Mouse (Mus musculus) layer of hippocampus, adult 2 months (tissue): ENCODE results near the gene Pfn1. TPM values are rescaled to one million over a fixed set of nuclear protein-coding genes. Genes with fewer than 3 reads are reported as not detected.

Experiments used
- DNase-seq, 2 experiments: peaks; one replicate each; pipeline ENCODE4 v3.0.0; 2022; ENCODE audit warnings: low spot score in 2 of 2
- H3K27ac ChIP-seq: fragments of 200-600 bp; 2 replicates; pipeline ENCODE4 v1.8.1; 2022
- H3K4me3 ChIP-seq: fragments of 200-600 bp; 2 replicates; pipeline ENCODE4 v1.8.1; 2022; ENCODE audit warnings: mild to moderate bottlenecking
- CTCF ChIP-seq: fragments of 200-600 bp; conservative IDR thresholded peaks from 2 replicates; pipeline ENCODE4 v1.8.1; 2022; ENCODE audit warnings: antibody characterized with exemption, mild to moderate bottlenecking, moderate library complexity
- total RNA-seq, 2 experiments: library from RNA; stranded (reverse); gene quantifications; 2 replicates each; pipeline ENCODE4 v1.2.3; 2021

The Pfn1 gene
- total RNA-seq, 2 experiments from 2014 or later, result 333 to 349 TPM

DNA sequence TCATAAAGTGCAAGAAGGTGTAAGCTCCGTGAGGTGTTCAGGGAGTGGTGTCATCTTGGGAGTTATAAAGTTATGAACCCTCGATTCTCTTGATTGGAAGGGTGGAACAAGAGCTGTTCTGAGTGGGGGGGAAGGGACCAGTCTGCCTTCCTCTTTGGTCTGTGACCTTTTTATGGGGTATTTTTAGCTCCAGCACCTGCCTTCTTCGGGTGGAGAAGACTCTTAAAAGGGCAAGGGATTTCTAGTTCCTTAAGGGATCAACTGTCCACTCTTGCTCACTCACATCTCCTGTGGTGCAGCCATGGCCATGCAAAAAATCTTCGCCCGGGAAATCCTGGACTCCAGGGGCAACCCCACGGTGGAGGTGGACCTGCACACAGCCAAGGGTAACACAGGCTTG lies 3.1 kb upstream of the Pfn1 start:
- Histone ChIP-seq H3K27ac (no peak overlapping the region), H3K4me3 (no peak overlapping the region)
- DNase-seq, result no peak
- TF ChIP-seq CTCF, result no peak

DNA sequence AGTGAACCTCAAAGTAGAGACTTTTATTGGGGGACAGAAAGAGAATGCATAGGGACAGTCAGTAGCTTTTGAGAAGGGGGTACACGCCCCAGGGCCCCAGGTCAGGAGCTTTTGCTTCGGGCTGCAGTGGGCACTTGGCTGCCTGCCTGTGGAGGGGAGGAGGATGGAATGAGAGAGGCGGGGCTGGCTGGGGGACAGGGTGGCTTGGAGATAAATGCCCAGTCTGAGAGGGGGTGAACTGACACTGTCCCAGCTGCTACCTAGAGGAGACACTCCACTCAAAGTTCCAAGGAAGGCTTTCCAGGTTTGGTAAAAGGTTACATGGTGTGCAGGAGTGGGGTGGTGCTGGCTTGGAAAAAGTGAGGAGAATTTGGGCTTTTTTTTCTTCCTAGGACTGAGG lies 2.5 kb upstream of the Pfn1 start, which contains the start of gene Eno3:
TSS of gene Eno3 (plus strand) at position 239 of the 400 bp plus-strand sequence.
- no peak for TF ChIP-seq CTCF
- DNase-seq, result no peak
- Histone ChIP-seq H3K27ac (peak within 1 kb of the TSS; percentile 98), H3K4me3 (peak within 1 kb of the TSS; percentile 100)

DNA sequence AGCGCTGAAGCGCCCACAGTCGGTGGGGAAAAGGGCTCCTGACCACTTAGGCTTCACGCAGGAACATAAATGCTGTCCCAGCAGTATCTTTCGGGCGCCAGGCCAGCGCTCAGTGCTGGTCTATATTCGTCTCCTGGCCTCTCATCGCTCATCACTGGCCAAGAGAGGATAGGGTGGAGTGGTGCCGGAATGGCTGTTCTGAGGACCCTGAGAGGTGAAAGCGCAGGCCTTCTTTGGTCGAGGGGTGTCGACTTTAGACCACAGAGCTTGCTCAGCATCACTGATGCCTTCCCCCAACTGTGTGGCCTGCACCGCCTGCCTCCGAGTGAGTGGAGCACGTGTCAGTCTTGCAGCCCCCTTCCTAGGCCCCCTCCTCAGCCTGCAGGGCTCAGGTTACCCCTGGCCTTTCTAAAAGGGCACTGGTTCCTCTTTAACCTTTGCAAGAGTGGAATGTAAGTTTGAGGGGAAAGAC lies 2.0 kb upstream of the Pfn1 start:
- DNase-seq, result no peak
- H3K27ac ChIP-seq, result peak overlapping the region; percentile 98; the same call in 1 of the 2 replicates
- no peak for TF ChIP-seq CTCF
- H3K4me3 ChIP-seq, result peak overlapping the region; percentile 100

DNA sequence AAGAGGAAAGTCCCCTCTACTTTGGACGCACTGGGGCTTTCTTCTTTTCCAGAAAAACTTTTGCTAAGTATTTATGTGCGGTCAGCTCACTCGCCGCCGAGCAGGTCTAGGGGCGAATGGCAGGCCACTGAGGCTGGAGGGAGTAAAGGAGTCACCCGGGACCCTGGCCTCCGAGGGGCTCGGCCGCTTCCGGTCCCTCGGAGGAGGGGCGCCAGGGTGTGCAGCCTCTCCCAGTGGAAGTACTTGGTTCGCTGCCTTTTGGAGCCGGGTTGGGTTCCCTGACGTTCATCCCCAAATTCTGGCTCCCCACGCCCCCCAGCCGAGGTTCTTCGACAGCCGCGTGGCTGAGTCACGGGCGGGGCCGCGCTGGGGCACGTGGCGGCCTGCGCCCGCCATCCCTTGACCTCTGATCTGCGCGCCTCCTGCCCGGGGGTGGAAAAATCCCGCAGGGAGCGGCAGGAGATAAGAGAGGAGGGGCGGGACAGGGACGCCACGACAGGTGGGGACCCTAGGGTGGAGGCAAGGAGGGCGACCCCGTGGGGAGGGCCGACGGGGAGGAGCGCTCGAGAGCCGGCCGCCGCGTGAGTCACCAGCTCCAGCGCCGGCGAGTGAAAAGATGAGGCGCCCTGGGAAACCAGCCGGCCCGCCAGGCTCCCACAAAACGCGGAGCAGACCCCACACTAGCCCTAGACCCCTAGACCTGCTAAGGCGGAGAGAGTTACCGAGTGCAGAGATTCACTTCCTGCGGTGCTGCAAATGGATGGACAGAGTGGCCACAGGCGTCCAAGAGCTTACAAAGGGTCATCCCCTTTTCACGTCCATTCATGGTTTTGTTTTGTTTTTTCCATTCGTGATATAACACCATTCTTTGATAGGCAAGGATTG lies 1.4 kb upstream of the Pfn1 start:
- peak overlapping the region; percentile 98 for H3K27ac ChIP-seq
- DNase-seq, result no peak
- peak overlapping the region; percentile 100 for H3K4me3 ChIP-seq
- no peak for TF ChIP-seq CTCF

DNA sequence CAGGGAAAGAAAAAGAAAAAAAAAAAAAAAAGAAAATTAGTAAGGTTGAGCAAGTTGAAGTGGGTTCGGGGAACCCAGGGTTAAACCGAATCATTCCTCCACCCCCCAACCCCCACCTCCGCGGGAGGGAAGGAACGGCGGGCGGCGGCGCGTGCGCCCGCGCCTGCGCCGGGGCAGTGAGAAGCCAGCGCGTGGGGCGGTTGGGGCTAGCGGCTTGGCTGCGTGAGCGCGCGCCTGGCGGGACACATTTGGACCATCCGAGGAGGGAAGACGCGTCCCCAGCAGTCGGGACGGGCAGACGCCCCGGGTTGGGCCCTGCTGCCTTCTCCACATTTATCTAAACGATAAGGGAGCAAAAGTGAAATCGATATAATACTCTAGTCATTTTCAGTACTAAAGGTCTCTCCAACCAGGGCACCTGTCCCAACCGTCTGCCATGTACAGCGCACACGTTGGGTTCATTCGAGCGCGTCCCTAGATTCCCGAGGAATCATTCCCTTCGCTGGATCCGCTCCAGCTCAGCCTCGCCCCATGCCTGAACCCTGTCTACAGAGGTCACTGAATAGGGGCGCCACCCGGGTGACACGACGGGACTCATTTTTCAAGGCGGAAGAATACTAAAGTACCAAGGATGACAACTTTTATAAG lies 603 bp upstream of the Pfn1 start:
- no peak for TF ChIP-seq CTCF
- Histone ChIP-seq H3K4me3 (peak overlapping the region; percentile 100), H3K27ac (peak overlapping the region; percentile 98)
- DNase-seq, result peak in 1 of 2 experiments; percentile 74

DNA sequence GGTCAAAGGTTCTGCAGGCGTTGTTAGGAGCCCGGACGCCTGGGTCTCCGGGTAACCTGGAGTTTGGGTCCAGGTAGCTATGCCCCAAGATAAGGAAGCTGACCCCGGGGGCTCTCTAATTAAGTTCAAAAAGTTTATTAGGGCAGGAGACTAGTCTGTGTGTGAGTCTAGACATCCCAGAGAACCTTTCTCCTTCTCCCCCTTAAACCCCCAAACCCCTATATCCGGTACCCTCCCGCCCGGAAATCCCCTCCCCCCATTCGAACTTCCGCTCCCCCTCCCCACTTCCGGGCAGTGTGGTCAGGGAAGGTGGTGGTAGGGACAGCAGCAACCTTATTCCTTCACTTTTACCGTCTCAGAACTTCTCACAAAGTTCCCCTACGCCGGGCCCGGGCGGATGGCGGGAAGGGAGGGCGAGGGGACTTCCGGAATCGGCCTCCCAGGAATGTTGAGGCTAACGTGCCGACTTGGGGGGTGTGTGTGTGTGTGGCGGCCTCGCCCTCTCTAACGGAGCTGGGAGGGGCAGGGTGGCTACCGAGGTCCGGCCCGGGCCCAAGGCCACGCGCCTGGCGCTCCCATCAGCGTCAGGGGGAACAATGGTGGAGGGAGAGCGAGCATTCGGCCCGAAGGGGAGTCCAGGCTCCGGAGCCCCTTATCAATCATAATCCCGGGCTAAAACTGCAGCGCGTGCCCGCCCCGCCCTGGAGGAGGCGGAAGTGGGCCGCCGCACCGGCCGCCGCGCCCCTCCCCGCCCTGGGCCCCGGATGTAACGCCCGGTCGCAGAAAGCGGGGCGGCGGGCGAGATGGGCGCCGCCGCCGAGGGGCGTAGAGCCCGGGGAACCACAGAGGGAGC lies 873 bp downstream of the Pfn1 start:
- no peak for TF ChIP-seq CTCF
- DNase-seq, result peak in 1 of 2 experiments; percentile 50
- Histone ChIP-seq H3K4me3 (peak overlapping the region; percentile 100), H3K27ac (peak overlapping the region; percentile 98)

DNA sequence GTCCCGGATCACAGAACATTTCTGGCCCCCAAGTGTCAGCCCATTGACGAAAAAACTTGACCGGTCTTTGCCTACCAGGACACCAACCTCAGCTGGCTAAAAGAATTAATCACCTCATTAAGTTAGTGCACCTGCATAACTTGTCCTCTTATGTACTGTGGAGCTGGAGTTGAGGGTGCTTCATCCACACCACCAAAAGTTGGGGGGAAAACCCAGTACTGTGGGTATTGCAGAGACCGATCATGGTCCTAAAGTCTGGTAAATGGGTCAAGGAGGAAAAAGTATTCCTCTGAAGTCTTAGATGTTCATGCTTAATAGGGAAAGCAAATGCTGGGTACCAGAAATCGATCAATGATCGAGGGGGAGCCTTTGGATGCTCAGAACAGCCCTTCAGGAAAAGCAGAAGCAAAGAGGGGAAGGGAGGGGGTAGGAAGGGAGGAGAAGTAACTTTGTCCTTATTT lies 1.5 kb downstream of the Pfn1 start:
- no peak for TF ChIP-seq CTCF
- no peak for DNase-seq
- Histone ChIP-seq H3K27ac (peak overlapping the region; percentile 98; the same call in 1 of the 2 replicates), H3K4me3 (peak overlapping the region; percentile 100)

DNA sequence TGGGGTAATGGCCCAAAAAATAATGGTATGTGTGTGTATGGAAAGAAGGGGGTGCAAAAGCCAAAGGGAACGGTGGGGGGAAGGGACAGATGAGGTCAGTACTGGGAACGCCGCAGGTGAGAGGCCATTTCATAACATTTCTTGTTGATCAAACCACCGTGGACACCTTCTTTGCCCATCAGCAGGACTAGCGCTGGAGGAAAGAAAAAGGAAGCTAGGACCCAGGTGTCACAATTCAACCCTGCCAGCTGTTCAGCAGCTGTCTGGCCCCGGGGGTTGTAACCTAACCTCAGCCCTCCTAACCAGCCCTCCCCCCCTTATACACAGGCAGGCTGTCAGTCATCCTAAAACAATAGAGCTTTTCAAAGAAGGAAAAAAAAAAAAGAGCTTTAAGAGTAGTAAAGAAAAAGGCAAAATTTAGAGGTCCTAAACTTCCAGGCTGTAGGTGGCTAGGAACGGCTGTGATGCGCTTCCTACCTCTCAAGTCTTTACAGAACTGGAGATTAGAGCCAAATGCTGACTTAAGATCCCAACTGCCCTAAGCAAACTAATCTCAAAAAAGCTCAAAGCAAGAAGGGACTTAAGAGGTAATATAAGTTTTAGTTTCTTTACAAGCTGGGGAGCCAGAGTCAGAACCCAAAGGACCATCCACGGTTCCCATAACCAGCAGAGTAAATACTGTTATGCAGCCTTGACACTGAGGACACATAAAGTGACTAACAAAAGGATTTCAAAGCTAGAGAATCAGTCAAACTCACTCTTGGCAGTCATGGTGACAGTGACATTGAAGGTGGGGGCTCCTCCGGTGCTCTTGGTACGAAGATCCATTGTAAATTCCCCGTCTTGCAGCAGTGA lies 2.2 kb downstream of the Pfn1 start:
- peak overlapping the region; percentile 100 for H3K4me3 ChIP-seq
- DNase-seq, result no peak

DNA sequence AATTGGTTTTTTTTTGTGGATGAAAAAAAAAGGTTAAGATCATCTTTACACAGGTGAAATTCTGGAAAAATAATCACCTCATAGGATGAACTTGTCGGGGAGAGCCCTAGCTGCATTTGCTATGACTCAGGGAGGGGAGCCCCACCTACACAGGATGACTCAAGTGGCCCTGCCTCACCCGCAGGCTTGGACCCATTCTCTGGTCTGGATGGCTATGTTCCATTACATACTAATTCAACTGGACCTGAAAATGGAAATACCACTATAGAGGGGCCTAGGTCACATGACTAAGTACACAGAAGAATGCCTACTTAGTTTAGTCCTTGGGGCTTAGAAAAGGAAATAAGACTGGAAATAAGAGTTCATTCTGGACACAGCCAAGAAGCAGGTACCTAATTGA lies 3.1 kb downstream of the Pfn1 start:
- DNase-seq, result no peak
- TF ChIP-seq CTCF, result no peak
- Histone ChIP-seq H3K27ac (peak overlapping the region; percentile 59), H3K4me3 (no peak overlapping the region)

More for the DNA sequence above, 2.2 kb downstream of the Pfn1 start:
- no peak for TF ChIP-seq CTCF
- H3K27ac ChIP-seq, result peak overlapping the region; percentile 98; the same call in 1 of the 2 replicates

DNA sequence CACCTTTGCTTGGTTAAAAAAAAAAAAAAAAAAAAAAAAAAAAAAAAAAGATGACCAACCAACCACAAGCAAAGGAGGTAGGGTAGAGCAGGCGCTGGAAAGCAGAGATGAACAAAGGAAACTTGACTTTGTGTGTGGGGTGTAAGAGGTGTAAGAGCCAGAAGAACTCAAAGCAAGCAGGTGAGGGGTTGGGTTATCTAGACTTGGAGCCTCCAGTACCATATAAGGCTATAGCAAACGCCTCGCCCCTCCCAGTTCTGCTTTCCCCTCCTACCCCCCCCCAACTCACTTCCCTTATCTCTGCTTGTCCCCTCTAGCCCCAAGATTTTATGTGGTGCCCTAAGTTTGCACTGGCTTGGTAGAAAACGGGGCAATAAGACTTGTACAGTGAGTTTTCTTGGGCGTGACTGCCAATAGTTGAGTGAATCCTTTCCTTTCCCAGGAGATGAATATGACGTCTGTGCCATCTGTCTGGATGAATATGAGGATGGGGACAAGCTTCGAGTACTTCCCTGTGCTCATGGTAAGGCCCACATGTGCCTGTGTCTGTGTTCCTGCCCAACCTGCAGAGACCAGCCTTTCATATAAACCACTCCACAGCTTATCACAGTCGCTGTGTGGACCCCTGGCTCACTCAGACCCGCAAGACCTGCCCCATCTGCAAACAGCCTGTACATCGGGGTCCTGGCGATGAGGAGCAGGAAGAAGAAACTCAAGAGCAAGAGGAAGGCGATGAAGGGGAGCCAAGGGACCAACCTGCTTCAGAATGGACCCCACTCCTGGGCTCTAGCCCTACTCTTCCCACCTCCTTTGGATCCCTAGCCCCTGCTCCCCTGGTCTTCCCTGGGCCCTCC lies 3.9 kb downstream of the Pfn1 start:
- Histone ChIP-seq H3K4me3 (no peak overlapping the region), H3K27ac (peak overlapping the region; percentile 59)
- TF ChIP-seq CTCF, result no peak
- no peak for DNase-seq
